Comparison of ENCODE assay signal across 8 mouse cellular contexts in the genomic region with DNA sequence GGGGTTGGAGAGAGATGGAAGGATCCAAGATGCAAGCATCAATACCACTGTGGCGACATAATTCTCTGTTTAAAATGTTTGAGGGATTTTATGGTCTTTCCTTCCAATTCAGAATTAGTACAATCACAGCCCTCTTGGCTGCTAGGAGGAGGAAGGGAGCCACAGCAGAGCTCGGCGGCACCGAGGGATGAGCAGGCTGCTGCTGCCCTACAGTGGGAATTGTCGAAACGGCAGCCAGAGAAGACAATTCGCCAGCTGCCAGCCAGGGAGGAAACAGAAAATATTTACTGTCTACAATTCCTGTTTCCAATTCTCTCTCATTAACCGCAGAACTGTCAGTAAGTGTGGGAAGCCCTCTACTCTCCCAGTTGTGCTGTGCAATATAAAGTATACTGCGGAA. TPM values are rescaled to one million over a fixed set of nuclear protein-coding genes. Genes with fewer than 3 reads are reported as not detected.
DNase-seq lines count a peak whose midpoint lies in the region; ATAC-seq and TF ChIP-seq lines count a peak whose summit lies in the region.

No protein-coding gene starts in this region.

- no peaks in the 10 kb centered on the region; the same call in 1 of the 2 replicates for H3K27me3 ChIP-seq in kidney, postnatal 0 days (ENCODE audit: insufficient read depth, low read length)
- no peaks in the 10 kb centered on the region for H3K27me3 ChIP-seq in kidney, embryonic 14.5 days (ENCODE audit: control insufficient read depth, insufficient read depth, low read length)
- no peaks in the 10 kb centered on the region for H3K27me3 ChIP-seq in thymus, adult 2 months (ENCODE audit: control insufficient read depth, insufficient read depth, low read length)

- H3K4me3 ChIP-seq in kidney, postnatal 0 days (replicated peaks; ENCODE audit: low read depth, low read length): no peak overlapping the region
- no peak overlapping the region for H3K4me3 ChIP-seq in kidney, embryonic 14.5 days (ENCODE audit: low read length)
- H3K4me3 ChIP-seq in embryonic fibroblast, embryonic 13.5 days (ENCODE audit: insufficient read depth, low read length): no peak overlapping the region
- H3K4me3 ChIP-seq in thymus, adult 2 months (ENCODE audit: control insufficient read depth, insufficient read depth, low read length): no peak overlapping the region

- H3K4me1 ChIP-seq in kidney, postnatal 0 days (replicated peaks; ENCODE audit: insufficient read depth, low read length): peaks cover 10% of the 10 kb centered on the region; the same call in 1 of the 2 replicates
- H3K4me1 ChIP-seq in kidney, embryonic 14.5 days (ENCODE audit: control insufficient read depth, insufficient read depth, low read length): peaks cover 6% of the 10 kb centered on the region; the same call in 1 of the 2 replicates
- H3K4me1 ChIP-seq in embryonic fibroblast, embryonic 13.5 days (ENCODE audit: control insufficient read depth, insufficient read depth, low read length): no peaks in the 10 kb centered on the region
- H3K4me1 ChIP-seq in thymus, adult 2 months (replicated peaks; ENCODE audit: control insufficient read depth, insufficient read depth, low read length): no peaks in the 10 kb centered on the region

- no peak overlapping the region for H3K27ac ChIP-seq in kidney, postnatal 0 days
- no peak overlapping the region for H3K27ac ChIP-seq in kidney, embryonic 14.5 days (ENCODE audit: low read depth, low read length)
- no peak overlapping the region for H3K27ac ChIP-seq in embryonic fibroblast, embryonic 13.5 days (ENCODE audit: insufficient read depth, low read length)
- H3K27ac ChIP-seq in thymus, adult 2 months (ENCODE audit: control insufficient read depth, insufficient read depth, low read length): no peak overlapping the region

- no peak overlapping the region for H3K9ac ChIP-seq in kidney, postnatal 0 days (ENCODE audit: low read depth, low read length)
- no peak overlapping the region for H3K9ac ChIP-seq in kidney, embryonic 14.5 days (ENCODE audit: low read depth, low read length)

- no peaks in the 10 kb centered on the region for H3K36me3 ChIP-seq in kidney, postnatal 0 days (ENCODE audit: insufficient read depth, low read length)
- H3K36me3 ChIP-seq in kidney, embryonic 14.5 days (ENCODE audit: control insufficient read depth, insufficient read depth, low read length): no peaks in the 10 kb centered on the region
- H3K36me3 ChIP-seq in thymus, adult 2 months (ENCODE audit: control insufficient read depth, insufficient read depth, low read length): no peaks in the 10 kb centered on the region

- no peak for TF ChIP-seq POLR2A in embryonic fibroblast, embryonic 13.5 days (IDR thresholded peaks at IDR 0.05; ENCODE audit: low read depth, low read length)
- no peak for TF ChIP-seq POLR2A in thymus, adult 2 months (IDR thresholded peaks at IDR 0.05; ENCODE audit: control insufficient read depth, extremely low read depth, insufficient read depth, low read length, poor library complexity)

- 29% methylated on average over 9 of the region's 9 CpGs for WGBS in kidney, postnatal 0 days
- 33% methylated on average over 9 of the region's 9 CpGs for WGBS in kidney, embryonic 14.5 days
- whole genome bisulfite sequencing in thymus, adult 2 months: 29% methylated on average over 9 of the region's 9 CpGs

- TF ChIP-seq CTCF in kidney, postnatal 0 days (IDR thresholded peaks at IDR 0.05; ENCODE audit: low read depth): peak; percentile 70
- peak; percentile 84 for TF ChIP-seq CTCF in embryonic fibroblast, embryonic 13.5 days (IDR thresholded peaks at IDR 0.05; ENCODE audit: borderline replicate concordance, insufficient read depth, low read length)
- TF ChIP-seq CTCF in thymus, adult 2 months (IDR thresholded peaks at IDR 0.05; ENCODE audit: borderline replicate concordance, control insufficient read depth, extremely low read depth, insufficient read depth, low read length, poor library complexity): no peak

- H3K9me3 ChIP-seq in kidney, postnatal 0 days (replicated peaks; ENCODE audit: low read length): no peaks in the 10 kb centered on the region
- no peaks in the 10 kb centered on the region for H3K9me3 ChIP-seq in kidney, embryonic 14.5 days (ENCODE audit: control insufficient read depth, low read length)

- no peak for ATAC-seq in kidney, postnatal 0 days (replicated peaks; ENCODE audit: low FRiP score, low read depth)
- no peak for ATAC-seq in kidney, embryonic 14.5 days (ENCODE audit: low FRiP score, low TSS enrichment)
- no peak for ATAC-seq in monocyte, adult 5-6 weeks (replicated peaks; ENCODE audit: insufficient number of reproducible peaks, low FRiP score, low TSS enrichment, poor library complexity, severe bottlenecking)

- H3K4me2 ChIP-seq in kidney, postnatal 0 days (ENCODE audit: low read length): no peak overlapping the region
- no peak overlapping the region for H3K4me2 ChIP-seq in kidney, embryonic 14.5 days (replicated peaks; ENCODE audit: low read depth, low read length)

- peak; percentile 78 for DNase-seq in kidney, postnatal 0 days (ENCODE audit: low spot score)
- DNase-seq in adrenal gland, postnatal 25 days: peak; percentile 55
- peak; percentile 55 to 74 for DNase-seq in layer of hippocampus, postnatal 14 days (ENCODE audit: low spot score in 2 of 2)
- peak; percentile 33 for DNase-seq in neural tube, embryonic 10.5 days (ENCODE audit: extremely low spot score, low spot score)
- no peak for DNase-seq in thymus, adult 2 months

RNA-seq across cellular contexts. Expression of gene Cartpt, which starts 58.3 kb away (rescaled TPM):
- polyA plus RNA-seq in kidney, postnatal 0 days (2015; fragmentation: Nextera tagmentation; extraction: Ambion mirVana): 0.16 TPM in 1 of 2 replicates, not detected in the other
- 0.27 and 0.49 TPM in 2 replicates for polyA plus RNA-seq in kidney, embryonic 14.5 days (2014; fragmentation: Nextera tagmentation; extraction: Ambion mirVana)
- 1.6 and 5.5 TPM in 2 replicates for total RNA-seq in adrenal gland, postnatal 25 days (2021)
- not detected in 2 replicates for polyA plus RNA-seq in embryonic fibroblast, embryonic 13.5 days (2011; ENCODE audit: insufficient read length, low read depth, missing spikeins)
- 1 to 10 TPM; 1.7 to 3.0 TPM for total RNA-seq in layer of hippocampus, postnatal 14 days (2021)
- not detected in 3 replicates for total RNA-seq in monocyte, adult 5-6 weeks (2017)
- 0.22 TPM in 1 of 2 replicates, not detected in the other for polyA plus RNA-seq in thymus, adult 2 months (2012; rRNA removed)
